Comparison of ENCODE assay signal across 9 mouse cellular contexts in genomic region chr17:42875015-42875414, GRCm38 (mm10). TPM values are rescaled to one million over a fixed set of nuclear protein-coding genes. Genes with fewer than 3 reads are reported as not detected.
A peak's percentile ranks its signal among the peaks of the same experiment; 100 is the strongest.
DNase-seq lines count a peak whose midpoint lies in the region; ATAC-seq and TF ChIP-seq lines count a peak whose summit lies in the region.
"Had no signal": no experiment of that assay in that cellular context is flagged by ENCODE, and none has a peak within 500 bp of the region (broad histone marks: within the 10 kb centered on the region; RNA-seq: fewer than 3 reads in every experiment).

No protein-coding gene starts in this region.

- H3K9ac ChIP-seq in hindbrain, embryonic 13.5 days = peak overlapping the region; percentile 96
- peak overlapping the region; percentile 95 for H3K9ac ChIP-seq in midbrain, embryonic 13.5 days (replicated peaks)

- H3K27me3 ChIP-seq in hindbrain, embryonic 13.5 days = no peaks in the 10 kb centered on the region
- no peaks in the 10 kb centered on the region for H3K27me3 ChIP-seq in midbrain, embryonic 13.5 days

- no peak for ATAC-seq in hindbrain, embryonic 13.5 days (ENCODE audit: low FRiP score)
- ATAC-seq in midbrain, embryonic 13.5 days = no peak
- ATAC-seq in megakaryocyte-erythroid progenitor cell, adult 5-6 weeks (replicated peaks; ENCODE audit: low FRiP score, low TSS enrichment, poor library complexity, severe bottlenecking) = no peak
- no peak for ATAC-seq in granulocyte monocyte progenitor cell, adult 5-6 weeks (replicated peaks; ENCODE audit: poor library complexity, severe bottlenecking)

- no peak overlapping the region for H3K27ac ChIP-seq in bone marrow macrophage, adult 2 months (ENCODE audit: insufficient read depth, low read depth, low read length)
- no peak overlapping the region for H3K27ac ChIP-seq in hindbrain, embryonic 13.5 days
- H3K27ac ChIP-seq in midbrain, embryonic 13.5 days = 0 out of 2 replicates have a peak overlapping the region, but pooled peaks have one; percentile 9

- DNase-seq in kidney, adult 9 months = peak; percentile 15
- DNase-seq in kidney, postnatal 14 days = no peak
- DNase-seq in urinary bladder, postnatal 14 days (ENCODE audit: low spot score) = no peak
- DNase-seq: gastrocnemius, postnatal 25 days had no signal

- peak overlapping the region; percentile 86; the same call in 1 of the 2 replicates for H3K4me3 ChIP-seq in bone marrow macrophage, adult 2 months (ENCODE audit: insufficient read depth, low read length)
- H3K4me3 ChIP-seq in hindbrain, embryonic 13.5 days = peak overlapping the region; percentile 87
- peak overlapping the region; percentile 90 for H3K4me3 ChIP-seq in midbrain, embryonic 13.5 days (replicated peaks)

- no peaks in the 10 kb centered on the region for H3K36me3 ChIP-seq in hindbrain, embryonic 13.5 days
- no peaks in the 10 kb centered on the region for H3K36me3 ChIP-seq in midbrain, embryonic 13.5 days

- peak overlapping the region; percentile 84 for H3K4me2 ChIP-seq in hindbrain, embryonic 13.5 days
- H3K4me2 ChIP-seq in midbrain, embryonic 13.5 days (replicated peaks) = peak overlapping the region; percentile 68

- 10% methylated on average over 6 of the region's 6 CpGs for WGBS in hindbrain, embryonic 13.5 days
- 13% methylated on average over 6 of the region's 6 CpGs for WGBS in midbrain, embryonic 13.5 days

- no peak for TF ChIP-seq POLR2A in bone marrow macrophage, adult 2 months (IDR thresholded peaks at IDR 0.05; ENCODE audit: borderline replicate concordance, low read depth, low read length)

- H3K9me3 ChIP-seq in hindbrain, embryonic 13.5 days = no peaks in the 10 kb centered on the region
- no peaks in the 10 kb centered on the region for H3K9me3 ChIP-seq in midbrain, embryonic 13.5 days

- H3K4me1 ChIP-seq in bone marrow macrophage, adult 2 months (ENCODE audit: control insufficient read depth, insufficient read depth, low read length) = peaks cover 13% of the 10 kb centered on the region
- H3K4me1 ChIP-seq in hindbrain, embryonic 13.5 days (replicated peaks) = peaks cover 18% of the 10 kb centered on the region
- H3K4me1 ChIP-seq in midbrain, embryonic 13.5 days (replicated peaks) = peaks cover 20% of the 10 kb centered on the region

- TF ChIP-seq CTCF in bone marrow macrophage, adult 2 months (IDR thresholded peaks at IDR 0.05; ENCODE audit: low read depth, low read length) = no peak

RNA-seq across cellular contexts. Expression of gene Cd2ap, which starts 1.4 kb away (rescaled TPM):
- polyA plus RNA-seq in bone marrow macrophage, adult 2 months (2012; ENCODE audit: insufficient read depth, insufficient read length, missing spikeins) = 49.3 and 52.0 TPM in 2 replicates
- 9.2 TPM in 2 replicates for polyA plus RNA-seq in hindbrain, embryonic 13.5 days (2015; fragmentation: Nextera tagmentation; extraction: Ambion mirVana)
- 8.3 and 8.7 TPM in 2 replicates for polyA plus RNA-seq in midbrain, embryonic 13.5 days (2015; fragmentation: Nextera tagmentation; extraction: Ambion mirVana)
- 15.0 and 15.9 TPM in 2 replicates for total RNA-seq in megakaryocyte-erythroid progenitor cell, adult 5-6 weeks (2014; fragmentation: Nextera tagmentation)
- total RNA-seq in megakaryocyte-erythroid progenitor cell, adult 5-6 weeks (2017) = 12.3 and 12.8 TPM in 2 replicates
- 13.4 and 14.4 TPM in 2 replicates for total RNA-seq in granulocyte monocyte progenitor cell, adult 5-6 weeks (2014; fragmentation: Nextera tagmentation)
- total RNA-seq in granulocyte monocyte progenitor cell, adult 5-6 weeks (2017) = 10.6 and 12.1 TPM in 2 replicates
